Mouse (Mus musculus) retina, postnatal 7 days (tissue): Measurements from ENCODE around the gene Polr3b.

Experiments used
- DNase-seq: peaks from one replicate; pipeline ENCODE4 v3.0.0-alpha.2; 2012; ENCODE audit warnings: low read depth, low spot score

The Polr3b gene

GRCm38 (mm10) chr10:84665713-84666260 lies 43.7 kb downstream of the Polr3b start:
- no peak for DNase-seq

- no peak for DNase-seq
Observed at GRCm38 (mm10) chr10:84675653-84676052, 53.6 kb downstream of the Polr3b start.

- DNase-seq: no peak
Observed at GRCm38 (mm10) chr10:84676511-84676910, 54.4 kb downstream of the Polr3b start.

- DNase-seq: no peak
Observed at GRCm38 (mm10) chr10:84677871-84678270, 55.8 kb downstream of the Polr3b start.

- no peak for DNase-seq
Observed at GRCm38 (mm10) chr10:84678441-84678840, 56.3 kb downstream of the Polr3b start.

GRCm38 (mm10) chr10:84685444-84686121 lies 63.5 kb downstream of the Polr3b start:
- no peak for DNase-seq

GRCm38 (mm10) chr10:84686122-84686497 lies 64.0 kb downstream of the Polr3b start:
- DNase-seq: no peak

- DNase-seq: no peak
Observed at GRCm38 (mm10) chr10:84686705-84687104, 64.6 kb downstream of the Polr3b start.

GRCm38 (mm10) chr10:84687736-84688135 lies 65.6 kb downstream of the Polr3b start:
- DNase-seq: no peak

- DNase-seq: no peak
Observed at GRCm38 (mm10) chr10:84689846-84690245, 67.8 kb downstream of the Polr3b start.

GRCm38 (mm10) chr10:84690818-84691217 lies 68.7 kb downstream of the Polr3b start:
- DNase-seq: no peak

- no peak for DNase-seq
Observed at GRCm38 (mm10) chr10:84691692-84692091, 69.6 kb downstream of the Polr3b start.

GRCm38 (mm10) chr10:84693841-84694638 lies 71.9 kb downstream of the Polr3b start:
- DNase-seq: no peak

- no peak for DNase-seq
Observed at GRCm38 (mm10) chr10:84700236-84700987, 78.3 kb downstream of the Polr3b start.

GRCm38 (mm10) chr10:84701110-84701509 lies 79.0 kb downstream of the Polr3b start:
- DNase-seq: no peak

GRCm38 (mm10) chr10:84702115-84702514 lies 80.0 kb downstream of the Polr3b start:
- DNase-seq: no peak

GRCm38 (mm10) chr10:84704594-84704993 lies 82.5 kb downstream of the Polr3b start:
- no peak for DNase-seq

GRCm38 (mm10) chr10:84705234-84705633 lies 83.1 kb downstream of the Polr3b start:
- DNase-seq: no peak

- no peak for DNase-seq
Observed at GRCm38 (mm10) chr10:84706543-84706942, 84.5 kb downstream of the Polr3b start.

- DNase-seq: no peak
Observed at GRCm38 (mm10) chr10:84707226-84707625, 85.1 kb downstream of the Polr3b start.

- DNase-seq: no peak
Observed at GRCm38 (mm10) chr10:84707752-84708530, 85.8 kb downstream of the Polr3b start.
